Mouse (Mus musculus) megakaryocyte progenitor cell, adult 5-6 weeks (primary cell): Measurements from ENCODE around the gene Dnase1l3. TPM values are rescaled to one million over a fixed set of nuclear protein-coding genes. Genes with fewer than 3 reads are reported as not detected.

Experiments used
- ATAC-seq: replicated peaks from 2 replicates; pipeline ENCODE4 v1.8.0; 2016; ENCODE audit warnings: mild to moderate bottlenecking, moderate TSS enrichment, inconsistent platforms; ENCODE audit not compliant: poor library complexity
- total RNA-seq, 2 experiments: library from RNA; stranded (forward) in 1 of 2; stranded (reverse) in 1 of 2; fragments of 157-497, 149-512 nt in 1 of 2; fragments of 200-1000 nt in 1 of 2; gene quantifications; 2 replicates each; pipeline versions ENCODE4 v1.2.3 to v1.2.4; 2015 to 2017

Dnase1l3 gene
- total RNA-seq, 2 experiments from 2014 or later = 0.12 TPM; not detected in 1

- peak; percentile 78 for ATAC-seq
These were observed 13.1 kb downstream of the Dnase1l3 start for GRCm38 (mm10) chr14:7981226-7981625.

GRCm38 (mm10) chr14:7978183-7978582, 16.2 kb downstream of the Dnase1l3 start:
- ATAC-seq = no peak

GRCm38 (mm10) chr14:7977471-7977870, 16.9 kb downstream of the Dnase1l3 start:
- ATAC-seq = peak; percentile 54

GRCm38 (mm10) chr14:7975177-7975576, 19.2 kb downstream of the Dnase1l3 start:
- ATAC-seq = no peak

- ATAC-seq = no peak
These were observed 19.7 kb downstream of the Dnase1l3 start for GRCm38 (mm10) chr14:7974643-7975042.

GRCm38 (mm10) chr14:7971889-7972493, 22.4 kb downstream of the Dnase1l3 start:
- peak; percentile 71 for ATAC-seq

GRCm38 (mm10) chr14:7964219-7964889, 30.0 kb downstream of the Dnase1l3 start:
- ATAC-seq = peak; percentile 93

- ATAC-seq = no peak
These were observed 31.2 kb downstream of the Dnase1l3 start for GRCm38 (mm10) chr14:7963160-7963559.

- ATAC-seq = no peak
These were observed 31.7 kb downstream of the Dnase1l3 start for GRCm38 (mm10) chr14:7962626-7963025.

GRCm38 (mm10) chr14:7961714-7962113, 32.7 kb downstream of the Dnase1l3 start:
- no peak for ATAC-seq

GRCm38 (mm10) chr14:7960616-7961015, 33.8 kb downstream of the Dnase1l3 start:
- ATAC-seq = peak; percentile 56

- no peak for ATAC-seq
These were observed 37.3 kb downstream of the Dnase1l3 start, which contains the start of gene Gm45521 for GRCm38 (mm10) chr14:7957049-7957448. TSS of gene Gm45521 (plus strand) at chr14:7957288.

GRCm38 (mm10) chr14:7956427-7956826, 37.9 kb downstream of the Dnase1l3 start:
- ATAC-seq = no peak

GRCm38 (mm10) chr14:7954071-7954471, 40.3 kb downstream of the Dnase1l3 start:
- no peak for ATAC-seq

- peak; percentile 44; the same call in 1 of the 2 replicates for ATAC-seq
These were observed 41.6 kb downstream of the Dnase1l3 start for GRCm38 (mm10) chr14:7952610-7953254.

- no peak for ATAC-seq
These were observed 43.1 kb downstream of the Dnase1l3 start for GRCm38 (mm10) chr14:7951234-7951633.

- ATAC-seq = peak; percentile 53; the same call in 1 of the 2 replicates
These were observed 49.1 kb downstream of the Dnase1l3 start for GRCm38 (mm10) chr14:7945261-7945660.

- ATAC-seq = peak; percentile 83
These were observed 49.9 kb downstream of the Dnase1l3 start for GRCm38 (mm10) chr14:7944349-7945039.

- no peak for ATAC-seq
These were observed 50.6 kb downstream of the Dnase1l3 start for GRCm38 (mm10) chr14:7943801-7944135.

GRCm38 (mm10) chr14:7943101-7943800, 51.1 kb downstream of the Dnase1l3 start:
- no peak for ATAC-seq

GRCm38 (mm10) chr14:7941413-7941812, 53.0 kb downstream of the Dnase1l3 start:
- no peak for ATAC-seq
